In genomic region chr5:131007871-131008505, GRCm38 (mm10) we compare ENCODE assay signal across 10 mouse cellular contexts.
DNase-seq lines count a peak whose midpoint lies in the region; ATAC-seq and TF ChIP-seq lines count a peak whose summit lies in the region.
"Had no signal": no experiment of that assay in that cellular context is flagged by ENCODE, and none has a peak within 500 bp of the region (broad histone marks: within the 10 kb centered on the region; RNA-seq: fewer than 3 reads in every experiment).

No protein-coding gene starts in this region.

- no peaks in the 10 kb centered on the region for H3K4me1 ChIP-seq in bone marrow macrophage, adult 2 months (ENCODE audit: control insufficient read depth, insufficient read depth, low read length)
- 0 out of 2 replicates have a peak, but pooled peaks cover 5% of the 10 kb centered on the region for H3K4me1 ChIP-seq in forebrain, embryonic 14.5 days (ENCODE audit: control insufficient read depth, insufficient read depth, low read length)
- H3K4me1 ChIP-seq in stomach, postnatal 0 days (replicated peaks; ENCODE audit: control insufficient read depth, insufficient read depth), result no peaks in the 10 kb centered on the region
- H3K4me1 ChIP-seq: embryonic facial prominence, embryonic 12.5 days; neural tube, embryonic 12.5 days had no signal

- no peak overlapping the region for H3K9ac ChIP-seq in forebrain, embryonic 14.5 days (ENCODE audit: low read length)
- no peak overlapping the region for H3K9ac ChIP-seq in stomach, postnatal 0 days (ENCODE audit: low read length)
- H3K9ac ChIP-seq: embryonic facial prominence, embryonic 12.5 days; neural tube, embryonic 12.5 days had no signal

- TF ChIP-seq CTCF in left cerebral cortex, adult 2 months (IDR thresholded peaks at IDR 0.05), result peak; percentile 58
- 0 out of 2 replicates have a peak, but pooled peaks have one; percentile 21 for TF ChIP-seq CTCF in bone marrow macrophage, adult 2 months (IDR thresholded peaks at IDR 0.05; ENCODE audit: low read depth, low read length)
- TF ChIP-seq CTCF in stomach, postnatal 0 days (IDR thresholded peaks at IDR 0.05; ENCODE audit: low read depth), result peak; percentile 70

- peak in 1 of 2 experiments; percentile 31 for DNase-seq in left cerebral cortex, adult 2 months (ENCODE audit: extremely low spot score in 1 of 2, low spot score in 2 of 2)
- DNase-seq in left cerebral cortex, postnatal 10 days (ENCODE audit: extremely low spot score in 1 of 2, low spot score in 2 of 2), result no peak
- DNase-seq in NIH3T3 (ENCODE audit: low read depth), result peak; percentile 61
- DNase-seq in forebrain, embryonic 14.5 days (ENCODE audit: low spot score), result peak; percentile 43
- DNase-seq in left cerebral cortex, postnatal 4 days, result peak; percentile 63
- peak; percentile 35 for DNase-seq in stomach, postnatal 0 days (ENCODE audit: low spot score)
- no peak for DNase-seq in T-cell, adult 2 months (ENCODE audit: low spot score)

- intact Hi-C loops in left cerebral cortex, adult 2 months (cut with DNase I), result loop anchor here (2.0 to 5.0 kb wide), 4 partner anchors 71 to 421 kb away; partner anchors contain the start of gene Galnt17
- intact Hi-C loops in left cerebral cortex, postnatal 10 days (cut with DNase I), result loop anchor here (10.0 kb wide), 1 partner anchor 143 kb away; no protein-coding TSS in a partner anchor
- intact Hi-C loops in left cerebral cortex, postnatal 4 days (cut with DNase I), result loop anchor here (10.0 kb wide), 1 partner anchor 143 kb away; no protein-coding TSS in a partner anchor

- H3K4me3 ChIP-seq in left cerebral cortex, adult 2 months, result no peak overlapping the region
- H3K4me3 ChIP-seq in bone marrow macrophage, adult 2 months (ENCODE audit: insufficient read depth, low read length), result no peak overlapping the region
- no peak overlapping the region for H3K4me3 ChIP-seq in forebrain, embryonic 14.5 days (ENCODE audit: low read depth, low read length)
- no peak overlapping the region for H3K4me3 ChIP-seq in stomach, postnatal 0 days (ENCODE audit: low read depth, low read length)
- H3K4me3 ChIP-seq: embryonic facial prominence, embryonic 12.5 days; neural tube, embryonic 12.5 days had no signal

- 71% methylated on average over 3 of the region's 3 CpGs for WGBS in forebrain, embryonic 14.5 days
- 76% methylated on average over 3 of the region's 3 CpGs for WGBS in stomach, postnatal 0 days

- ATAC-seq in forebrain, embryonic 14.5 days, result no peak; the same call in 1 of the 2 replicates
- ATAC-seq in stomach, postnatal 0 days (ENCODE audit: low FRiP score, low TSS enrichment), result no peak

- H3K4me2 ChIP-seq in forebrain, embryonic 14.5 days (ENCODE audit: low read length), result no peak overlapping the region
- no peak overlapping the region for H3K4me2 ChIP-seq in stomach, postnatal 0 days (replicated peaks; ENCODE audit: low read depth)
- H3K4me2 ChIP-seq: embryonic facial prominence, embryonic 12.5 days; neural tube, embryonic 12.5 days had no signal

- no peak for TF ChIP-seq EP300 in stomach, postnatal 0 days (optimal IDR thresholded peaks at IDR 0.05)

- no peaks in the 10 kb centered on the region for H3K27me3 ChIP-seq in forebrain, embryonic 14.5 days (replicated peaks; ENCODE audit: control insufficient read depth, insufficient read depth, low read length)
- no peaks in the 10 kb centered on the region for H3K27me3 ChIP-seq in stomach, postnatal 0 days (ENCODE audit: control insufficient read depth, insufficient read depth, low read length)
- H3K27me3 ChIP-seq: embryonic facial prominence, embryonic 12.5 days; neural tube, embryonic 12.5 days had no signal

- no peak for TF ChIP-seq POLR2A in bone marrow macrophage, adult 2 months (IDR thresholded peaks at IDR 0.05; ENCODE audit: borderline replicate concordance, low read depth, low read length)

- H3K27ac ChIP-seq in left cerebral cortex, adult 2 months, result no peak overlapping the region
- no peak overlapping the region for H3K27ac ChIP-seq in bone marrow macrophage, adult 2 months (ENCODE audit: insufficient read depth, low read depth, low read length)
- peak overlapping the region; percentile 66; the same call in 1 of the 2 replicates for H3K27ac ChIP-seq in forebrain, embryonic 14.5 days (ENCODE audit: low read depth, low read length)
- no peak overlapping the region for H3K27ac ChIP-seq in stomach, postnatal 0 days (replicated peaks)
- H3K27ac ChIP-seq: embryonic facial prominence, embryonic 12.5 days; neural tube, embryonic 12.5 days had no signal

- H3K9me3 ChIP-seq in forebrain, embryonic 14.5 days (replicated peaks; ENCODE audit: control insufficient read depth, low read length), result 0 out of 2 replicates have a peak, but pooled peaks cover 3% of the 10 kb centered on the region
- H3K9me3 ChIP-seq in stomach, postnatal 0 days (ENCODE audit: control insufficient read depth, low read length), result no peaks in the 10 kb centered on the region
- H3K9me3 ChIP-seq: embryonic facial prominence, embryonic 12.5 days; neural tube, embryonic 12.5 days had no signal

- H3K36me3 ChIP-seq in forebrain, embryonic 14.5 days (ENCODE audit: control insufficient read depth, insufficient read depth, low read length), result no peaks in the 10 kb centered on the region
- H3K36me3 ChIP-seq in stomach, postnatal 0 days (ENCODE audit: control insufficient read depth, insufficient read depth, low read length), result no peaks in the 10 kb centered on the region
- H3K36me3 ChIP-seq: embryonic facial prominence, embryonic 12.5 days; neural tube, embryonic 12.5 days had no signal

Comparison
In these comparisons a context has a peak if more than half of its experiments do, and no peak if none do; other contexts are left out.
1. DNase-seq: peak in NIH3T3 (single experiment), forebrain, embryonic 14.5 days (single experiment), left cerebral cortex, postnatal 4 days (single experiment) and stomach, postnatal 0 days (single experiment); none in left cerebral cortex, postnatal 10 days (0 of 2) and T-cell, adult 2 months (single experiment).
2. Peak in every context shown above with its lines, with median percentiles within 50 percentile points of each other: CTCF ChIP-seq.